Mouse (Mus musculus) liver, embryonic 15.5 days (tissue): ENCODE measurements around the gene Psmb6. TPM values are rescaled to one million over a fixed set of nuclear protein-coding genes. Genes with fewer than 3 reads are reported as not detected.
A peak's percentile ranks its signal among the peaks of the same experiment; 100 is the strongest.

Source experiments
- ATAC-seq: fragments of 200-750 bp; cut with Nextera tagmentation; 2 replicates; pipeline ENCODE4 v1.8.0; 2017; ENCODE audit warnings: moderate number of reproducible peaks, mild to moderate bottlenecking, moderate library complexity; ENCODE audit not compliant: insufficient read depth
- H3K27ac ChIP-seq: fragments of 300-500 bp; sonication (generic); replicated peaks from 2 replicates; pipeline ENCODE4 v1.5.1; 2015; ENCODE audit warnings: mild to moderate bottlenecking, inconsistent platforms
- H3K27me3 ChIP-seq: fragments of 300-500 bp; sonication (generic); 2 replicates; pipeline ENCODE4 v1.6.1; 2015; ENCODE audit warnings: mild to moderate bottlenecking, inconsistent platforms
- H3K36me3 ChIP-seq: fragments of 300-500 bp; sonication (generic); replicated peaks from 2 replicates; pipeline ENCODE4 v1.6.1; 2015; ENCODE audit warnings: moderate library complexity, mild to moderate bottlenecking, inconsistent platforms
- H3K4me1 ChIP-seq: fragments of 300-500 bp; sonication (generic); replicated peaks from 2 replicates; pipeline ENCODE4 v1.6.1; 2015; ENCODE audit warnings: inconsistent platforms
- H3K4me2 ChIP-seq: fragments of 300-500 bp; sonication (generic); 2 replicates; pipeline ENCODE4 v1.6.1; 2015; ENCODE audit warnings: moderate library complexity, mild to moderate bottlenecking, inconsistent platforms
- H3K4me3 ChIP-seq: fragments of 300-500 bp; sonication (generic); replicated peaks from 2 replicates; pipeline ENCODE4 v1.5.1; 2015; ENCODE audit warnings: mild to moderate bottlenecking, inconsistent platforms
- H3K9ac ChIP-seq: fragments of 300-500 bp; sonication (generic); 2 replicates; pipeline ENCODE4 v1.6.1; 2015; ENCODE audit warnings: moderate library complexity, mild to moderate bottlenecking, inconsistent platforms
- H3K9me3 ChIP-seq: fragments of 300-500 bp; sonication (generic); replicated peaks from 2 replicates; pipeline ENCODE4 v1.6.1; 2016; ENCODE audit warnings: inconsistent platforms
- WGBS: fragments of 180-500 bp; shearing (Covaris S2); methylation state at CpG from one replicate; pipeline ENCODE4 v1.1.7; 2015; ENCODE audit warnings: mixed read lengths; ENCODE audit not compliant: insufficient replicate concordance; 5-methylcytosine and 5-hydroxymethylcytosine counted together
- polyA plus RNA-seq: library from polyadenylated mRNA; unstranded; fragments of >200 nt; fragmentation: Nextera tagmentation; extraction: Ambion mirVana; gene quantifications from 2 replicates; pipeline ENCODE4 v1.2.1, GENCODE M21; 2015

Gene Psmb6
- polyA plus RNA-seq, result 316 and 337 TPM in 2 replicates

DNA sequence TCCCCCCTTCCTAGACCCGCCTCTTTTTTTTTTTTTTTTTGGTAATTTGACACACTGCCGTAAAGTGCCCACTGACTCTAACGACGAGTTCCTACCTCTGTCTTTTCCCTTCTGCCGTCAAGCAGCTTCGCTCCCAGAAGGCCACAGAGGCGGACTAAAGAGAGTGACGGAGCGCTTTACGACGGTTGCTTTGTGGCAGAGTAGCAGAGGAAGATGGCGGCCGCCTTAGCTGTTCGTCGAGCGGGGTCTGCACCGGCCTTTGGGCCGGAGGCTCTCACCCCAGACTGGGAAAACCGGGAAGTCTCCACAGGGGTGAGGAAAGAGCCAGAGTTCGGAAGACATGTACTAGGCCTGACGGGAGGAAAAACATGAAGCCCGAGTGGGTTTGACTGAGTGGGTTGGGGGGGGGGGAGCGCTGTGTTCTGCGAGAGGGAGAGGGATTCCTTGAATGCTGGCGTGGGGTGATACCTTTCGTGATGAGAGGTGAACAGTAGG lies at the start of gene Psmb6:
Psmb6 (plus strand) TSS at position 184 of the 495 bp plus-strand sequence.
- Histone ChIP-seq H3K36me3 (peaks cover 28% of the 10 kb centered on the region), H3K27ac (peak within 1 kb of the TSS; percentile 68), H3K27me3 (peaks cover 7% of the 10 kb centered on the region), H3K9ac (peak within 1 kb of the TSS; percentile 76), H3K4me1 (peaks cover 22% of the 10 kb centered on the region), H3K9me3 (no peaks in the 10 kb centered on the region), H3K4me3 (peak within 1 kb of the TSS; percentile 81), H3K4me2 (peak within 1 kb of the TSS; percentile 74)
- ATAC-seq, result peak; percentile 89
- WGBS, result under 1% methylated on average over 25 of the region's 26 CpGs

DNA sequence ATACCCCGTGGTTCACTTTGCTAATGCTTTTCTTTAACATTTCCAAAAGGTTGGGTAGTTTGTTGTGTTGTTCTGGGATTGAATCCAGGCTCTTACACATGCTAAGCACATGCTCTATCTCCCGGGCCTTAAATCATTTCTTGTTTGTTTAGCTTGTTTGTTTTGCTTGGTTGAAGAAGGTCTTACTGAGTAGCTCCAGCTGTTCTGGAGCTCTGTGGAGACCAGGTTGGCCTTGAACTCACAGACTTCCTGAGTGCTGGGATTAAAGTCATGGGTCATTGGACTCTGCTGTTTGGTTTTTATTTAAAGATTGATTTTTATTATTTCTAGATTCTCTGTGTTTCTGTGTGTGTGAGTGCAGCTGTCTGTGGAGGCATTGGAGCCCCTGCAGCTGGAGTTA lies 39.7 kb upstream of the Psmb6 start:
- H3K9ac ChIP-seq, result no peak overlapping the region

DNA sequence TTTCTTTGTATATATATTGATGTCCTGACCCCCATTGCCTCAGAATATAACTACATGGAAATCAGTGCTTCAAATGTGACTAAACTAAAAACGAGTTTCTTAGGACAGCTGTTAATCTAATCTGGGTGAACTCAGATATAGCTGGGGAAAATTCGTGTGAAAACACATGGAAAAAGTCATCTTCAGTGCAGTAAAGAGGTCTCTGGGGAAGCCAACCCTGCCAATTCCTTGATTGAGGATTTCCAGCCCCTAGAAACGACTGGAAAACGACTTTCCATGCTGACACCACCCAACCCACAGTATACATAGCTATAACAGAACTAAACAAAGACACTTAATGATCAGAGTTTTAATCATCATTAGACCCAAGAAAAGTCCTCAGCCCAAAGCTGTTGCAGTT lies 37.4 kb upstream of the Psmb6 start:
- H3K27me3 ChIP-seq, result no peaks in the 10 kb centered on the region
- no peak overlapping the region for H3K4me3 ChIP-seq
- no peak overlapping the region for H3K27ac ChIP-seq
- no peak for ATAC-seq
- H3K4me1 ChIP-seq, result no peaks in the 10 kb centered on the region
- no peak overlapping the region for H3K4me2 ChIP-seq
- no peaks in the 10 kb centered on the region for H3K36me3 ChIP-seq
- 33% methylated on average over 4 of the region's 4 CpGs for WGBS
- no peak overlapping the region for H3K9ac ChIP-seq
- H3K9me3 ChIP-seq, result no peaks in the 10 kb centered on the region

More for the DNA sequence above, 39.7 kb upstream of the Psmb6 start:
- no peaks in the 10 kb centered on the region for H3K9me3 ChIP-seq
- ATAC-seq, result no peak
- H3K36me3 ChIP-seq, result no peaks in the 10 kb centered on the region
- no peak overlapping the region for H3K4me3 ChIP-seq
- H3K27me3 ChIP-seq, result no peaks in the 10 kb centered on the region
- H3K27ac ChIP-seq, result no peak overlapping the region
- H3K4me2 ChIP-seq, result no peak overlapping the region
- 35% methylated on average over 2 of the region's 2 CpGs for WGBS
- no peaks in the 10 kb centered on the region for H3K4me1 ChIP-seq

DNA sequence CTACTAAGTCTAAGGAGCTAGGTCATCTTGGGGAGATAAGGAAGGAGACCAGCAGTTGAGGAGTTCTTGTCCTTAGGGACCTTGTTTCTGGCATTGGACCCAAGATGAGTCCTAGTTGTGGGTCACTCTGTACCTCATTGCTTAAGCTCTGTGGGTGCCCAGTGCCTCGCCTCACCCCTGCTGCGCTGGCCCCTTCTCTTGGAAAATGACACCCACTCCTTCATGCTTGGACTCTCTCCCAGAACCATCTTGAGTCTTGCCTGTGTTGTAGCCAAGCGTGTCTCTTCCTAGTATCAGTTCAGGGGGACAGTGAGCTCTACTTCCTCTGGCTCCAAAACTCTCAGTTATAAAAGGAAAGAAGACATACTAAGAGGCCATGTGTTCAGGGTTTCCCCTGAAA lies 36.0 kb upstream of the Psmb6 start:
- no peak overlapping the region for H3K4me3 ChIP-seq
- H3K4me2 ChIP-seq, result no peak overlapping the region
- H3K9me3 ChIP-seq, result no peaks in the 10 kb centered on the region
- H3K36me3 ChIP-seq, result no peaks in the 10 kb centered on the region
- H3K27ac ChIP-seq, result no peak overlapping the region
- ATAC-seq, result no peak
- WGBS, result 55% methylated on average over 3 of the region's 3 CpGs
- H3K9ac ChIP-seq, result no peak overlapping the region
- H3K4me1 ChIP-seq, result no peaks in the 10 kb centered on the region
- no peaks in the 10 kb centered on the region for H3K27me3 ChIP-seq

DNA sequence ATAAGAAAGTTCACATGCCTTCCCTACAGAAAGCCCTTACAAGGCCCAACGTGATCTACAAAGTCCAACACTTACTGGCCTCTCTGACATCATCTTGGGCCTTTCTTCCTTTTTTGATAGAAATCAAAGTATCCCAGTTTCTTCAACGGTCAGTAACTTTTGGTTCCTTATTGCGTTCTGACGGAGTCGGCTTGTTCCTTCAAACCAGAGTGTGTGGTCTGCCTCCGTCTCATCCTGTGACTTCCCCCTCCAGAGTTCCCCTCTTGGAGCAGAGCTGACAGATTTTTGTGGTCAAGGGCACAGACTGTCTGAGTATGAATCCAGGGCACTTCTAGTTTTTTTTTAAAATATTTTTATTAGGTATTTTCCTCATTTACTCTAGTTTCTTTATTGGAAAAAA lies 35.5 kb upstream of the Psmb6 start:
- Histone ChIP-seq H3K9me3 (no peaks in the 10 kb centered on the region), H3K4me1 (no peaks in the 10 kb centered on the region), H3K27ac (no peak overlapping the region), H3K4me3 (no peak overlapping the region), H3K36me3 (no peaks in the 10 kb centered on the region), H3K4me2 (no peak overlapping the region), H3K27me3 (no peaks in the 10 kb centered on the region), H3K9ac (no peak overlapping the region)
- ATAC-seq, result no peak
- WGBS, result 19% methylated on average over 6 of the region's 6 CpGs

DNA sequence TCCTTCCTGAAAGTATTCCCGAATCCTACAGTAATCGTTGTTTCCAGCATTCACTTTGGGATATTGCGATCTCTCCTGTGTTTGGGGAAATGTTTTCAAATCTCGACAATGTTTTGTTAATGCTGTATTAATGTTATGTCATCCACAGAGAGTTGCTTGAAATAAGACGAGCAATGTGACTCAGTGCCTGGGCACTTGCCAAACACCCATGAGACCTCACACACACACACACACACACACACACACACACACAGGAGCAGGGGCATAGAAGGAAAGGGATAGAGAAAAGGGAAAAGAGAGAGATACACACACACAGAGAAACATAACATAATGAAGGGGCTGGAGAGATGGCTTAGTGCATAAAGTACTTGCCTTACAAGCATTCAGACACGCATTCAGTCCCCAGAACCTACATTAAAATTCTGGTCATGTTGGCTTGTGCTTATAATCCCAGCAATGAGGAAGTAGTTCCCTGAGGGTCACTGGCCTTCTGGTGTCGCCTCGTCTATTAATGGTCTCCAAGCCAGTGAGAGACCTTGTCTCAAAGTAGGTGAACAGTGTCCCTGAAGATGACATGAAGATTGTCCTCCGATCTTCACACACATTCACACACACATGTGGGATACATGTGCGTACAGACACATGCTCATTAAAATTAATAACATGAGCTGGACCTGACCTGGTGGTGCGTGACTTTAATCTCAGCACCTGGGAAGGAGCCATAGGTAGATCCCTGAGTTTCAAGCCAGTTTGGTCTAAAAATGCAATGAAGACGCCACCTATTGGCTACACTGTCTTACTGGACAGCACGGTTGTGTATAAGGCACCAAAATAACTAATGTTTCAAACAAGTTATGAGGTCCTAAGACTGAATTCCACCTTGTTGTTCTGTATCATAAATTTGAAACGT lies 25.3 kb upstream of the Psmb6 start:
- Histone ChIP-seq H3K4me2 (no peak overlapping the region), H3K4me1 (peaks cover 14% of the 10 kb centered on the region), H3K27ac (no peak overlapping the region), H3K9me3 (no peaks in the 10 kb centered on the region), H3K4me3 (no peak overlapping the region), H3K9ac (no peak overlapping the region), H3K27me3 (0 out of 2 replicates have a peak, but pooled peaks cover 4% of the 10 kb centered on the region), H3K36me3 (no peaks in the 10 kb centered on the region)
- no peak for ATAC-seq
- WGBS, result 52% methylated on average over 14 of the region's 14 CpGs

DNA sequence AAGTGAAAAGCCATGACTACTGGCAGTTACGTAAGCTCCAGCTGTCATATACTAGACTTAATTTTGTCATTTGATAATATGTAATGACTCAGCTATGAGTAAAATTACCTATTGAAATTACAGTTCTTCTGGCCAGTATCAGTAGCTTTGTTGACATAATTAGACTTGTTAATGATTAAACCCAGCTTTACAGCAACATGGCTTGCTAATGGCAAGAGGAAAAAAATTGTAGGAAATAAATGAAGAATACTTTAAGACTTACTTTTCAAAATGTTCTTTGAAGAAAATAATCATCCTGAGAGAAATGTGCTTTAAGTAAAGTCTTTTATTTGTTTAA lies 24.7 kb upstream of the Psmb6 start:
- no peak overlapping the region for H3K27ac ChIP-seq
- 0 out of 2 replicates have a peak, but pooled peaks cover 4% of the 10 kb centered on the region for H3K27me3 ChIP-seq
- no peak overlapping the region for H3K4me2 ChIP-seq
- H3K9ac ChIP-seq, result no peak overlapping the region
- peaks cover 20% of the 10 kb centered on the region for H3K4me1 ChIP-seq
- H3K36me3 ChIP-seq, result no peaks in the 10 kb centered on the region
- 68% methylated on average over 1 of the region's 1 CpGs for WGBS
- ATAC-seq, result no peak
- no peak overlapping the region for H3K4me3 ChIP-seq
- no peaks in the 10 kb centered on the region for H3K9me3 ChIP-seq

DNA sequence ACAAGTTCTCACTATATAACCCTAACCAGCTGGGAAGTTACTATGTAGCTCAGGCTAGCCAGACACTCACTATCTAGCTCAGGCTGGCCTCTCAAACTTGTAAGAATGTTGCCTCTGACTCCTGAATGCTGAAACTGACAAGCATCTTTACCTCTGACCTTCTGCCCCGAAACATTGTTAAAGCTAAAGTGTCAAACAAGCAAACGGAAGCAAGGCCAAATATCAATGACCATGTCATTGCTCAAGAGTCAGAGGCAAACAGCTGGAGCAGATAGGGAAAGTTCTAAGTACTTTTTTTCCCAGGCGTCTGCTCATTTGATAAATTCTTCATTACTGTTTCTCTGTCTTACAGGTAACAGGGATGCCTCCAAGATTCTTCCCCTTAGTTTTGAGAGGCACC lies 23.1 kb upstream of the Psmb6 start:
- 40% methylated on average over 3 of the region's 3 CpGs for WGBS
- ATAC-seq, result no peak
- Histone ChIP-seq H3K9ac (no peak overlapping the region), H3K4me1 (peaks cover 24% of the 10 kb centered on the region), H3K4me2 (no peak overlapping the region), H3K9me3 (no peaks in the 10 kb centered on the region), H3K36me3 (no peaks in the 10 kb centered on the region), H3K27me3 (0 out of 2 replicates have a peak, but pooled peaks cover 4% of the 10 kb centered on the region), H3K4me3 (no peak overlapping the region), H3K27ac (no peak overlapping the region)

DNA sequence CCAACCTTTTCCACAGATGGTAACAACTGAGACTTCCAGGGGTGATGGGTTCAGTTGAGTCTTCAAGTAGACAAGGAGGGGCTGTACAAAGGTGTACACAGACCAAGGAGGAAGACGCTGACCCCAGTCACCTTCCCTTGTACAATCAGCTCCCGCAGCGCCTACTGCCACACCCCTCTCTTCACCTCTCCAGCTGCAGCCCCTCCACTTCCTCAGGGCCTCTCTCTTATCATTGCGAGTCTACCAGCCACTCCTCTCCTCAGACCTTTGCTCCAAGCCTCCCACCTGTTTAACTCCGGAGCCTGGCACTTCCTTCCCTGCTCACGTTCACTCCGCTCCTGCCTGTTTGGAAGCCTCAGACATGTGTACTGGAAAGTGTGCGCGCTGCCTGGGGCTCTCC lies 20.2 kb upstream of the Psmb6 start, which contains the start of gene Tm4sf5:
Tm4sf5 (plus strand) TSS at position 275 of the 400 bp plus-strand sequence.
- Histone ChIP-seq H3K27me3 (peaks cover 24% of the 10 kb centered on the region; the same call in 1 of the 2 replicates), H3K4me2 (no peak within 1 kb of the TSS), H3K27ac (no peak within 1 kb of the TSS), H3K9me3 (no peaks in the 10 kb centered on the region), H3K4me1 (peaks cover 27% of the 10 kb centered on the region), H3K4me3 (no peak within 1 kb of the TSS), H3K36me3 (no peaks in the 10 kb centered on the region), H3K9ac (no peak within 1 kb of the TSS)
- no peak for ATAC-seq
- 27% methylated on average over 9 of the region's 9 CpGs for WGBS

DNA sequence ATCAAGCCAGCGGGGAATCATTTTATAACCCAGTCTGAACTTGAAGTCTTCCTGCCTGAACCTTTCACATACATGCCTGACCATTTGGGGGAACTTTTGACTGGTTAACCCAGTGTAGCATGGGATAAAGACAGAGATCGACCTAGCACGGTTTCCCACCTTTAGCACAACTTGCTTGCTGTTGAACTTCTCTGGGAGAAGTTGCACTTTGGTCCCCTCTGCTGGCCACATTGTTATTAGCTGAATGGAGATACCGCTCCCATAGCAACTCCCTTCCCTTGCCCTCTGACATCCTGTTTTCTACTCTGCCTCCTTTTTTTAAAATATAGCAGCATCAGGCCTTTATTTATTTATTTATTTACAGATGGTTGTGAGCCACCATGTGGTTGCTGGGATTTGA lies 18.8 kb upstream of the Psmb6 start:
- H3K27me3 ChIP-seq, result peaks cover 36% of the 10 kb centered on the region
- peaks cover 29% of the 10 kb centered on the region for H3K4me1 ChIP-seq
- no peak overlapping the region for H3K9ac ChIP-seq
- no peak overlapping the region for H3K4me2 ChIP-seq
- no peak overlapping the region for H3K27ac ChIP-seq
- no peak for ATAC-seq
- WGBS, result 17% methylated on average over 4 of the region's 4 CpGs
- H3K9me3 ChIP-seq, result no peaks in the 10 kb centered on the region
- H3K4me3 ChIP-seq, result no peak overlapping the region
- no peaks in the 10 kb centered on the region for H3K36me3 ChIP-seq

DNA sequence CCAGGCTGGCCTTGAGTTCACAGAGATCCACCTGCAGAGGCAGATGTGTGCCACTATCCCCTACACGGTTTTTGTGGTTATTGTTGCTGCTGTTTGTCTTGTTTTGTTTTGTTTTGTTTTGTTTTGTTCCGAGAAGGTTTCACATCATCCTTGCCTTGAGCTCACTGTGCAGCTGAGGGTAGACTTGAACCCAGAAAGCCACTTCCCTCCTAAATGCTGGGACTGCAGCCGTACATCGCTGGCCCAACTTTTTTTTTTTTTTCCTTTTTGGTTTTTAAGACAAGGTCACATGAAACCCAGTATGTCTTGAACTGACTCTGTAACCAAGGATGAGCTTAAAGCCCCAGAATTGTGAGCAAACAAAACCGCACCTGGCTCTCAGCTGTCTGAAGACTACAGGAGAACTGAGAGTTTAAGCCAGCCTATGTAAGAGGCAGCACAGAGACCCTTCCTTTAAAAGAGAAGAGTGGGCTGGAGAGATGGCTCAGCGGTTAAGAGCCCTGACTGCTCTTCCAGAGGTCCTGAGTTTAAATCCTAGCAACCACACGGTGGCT lies 18.1 kb upstream of the Psmb6 start:
- Histone ChIP-seq H3K27ac (no peak overlapping the region), H3K4me3 (no peak overlapping the region), H3K4me2 (no peak overlapping the region), H3K36me3 (no peaks in the 10 kb centered on the region), H3K4me1 (peaks cover 25% of the 10 kb centered on the region), H3K27me3 (peaks cover 36% of the 10 kb centered on the region), H3K9me3 (no peaks in the 10 kb centered on the region), H3K9ac (no peak overlapping the region)
- 56% methylated on average over 7 of the region's 7 CpGs for WGBS
- no peak for ATAC-seq
